Mouse (Mus musculus): ENCODE data around the gene Mrps18a. TPM values are rescaled to one million over a fixed set of nuclear protein-coding genes. Genes with fewer than 3 reads are reported as not detected.
A peak's percentile ranks its signal among the peaks of the same experiment; 100 is the strongest.

Gene Mrps18a
- polyA plus RNA-seq, 1 experiment from 2014 or later, result 103 TPM

GRCm38 (mm10) chr17:46162951-46163421 lies 52.2 kb downstream of the Mrps18a start:
- Histone ChIP-seq H3K27ac (ENCODE audit: low read length) (peak overlapping the region; percentile 74), H3K4me3 (ENCODE audit: low read depth, low read length) (peak overlapping the region; percentile 20; the same call in 1 of the 2 replicates), H3K9me3 (ENCODE audit: low read length) (no peaks in the 10 kb centered on the region), H3K27me3 (replicated peaks; ENCODE audit: insufficient read depth, low read length) (no peaks in the 10 kb centered on the region), H3K36me3 (ENCODE audit: insufficient read depth, low read length) (peaks cover 30% of the 10 kb centered on the region), H3K4me1 (ENCODE audit: insufficient read depth, low read depth, low read length) (peaks cover 3% of the 10 kb centered on the region; the same call in 1 of the 2 replicates), H3K9ac (replicated peaks; ENCODE audit: low read depth) (0 out of 2 replicates have a peak overlapping the region, but pooled peaks have one; percentile 16), H3K4me2 (replicated peaks; ENCODE audit: low read depth, low read length) (peak overlapping the region; percentile 52)
- WGBS, result 28% methylated on average over 9 of the region's 9 CpGs
- ATAC-seq, result peak; percentile 6; the same call in 1 of the 2 replicates
- TF ChIP-seq EP300 (IDR thresholded peaks at IDR 0.05) (0 out of 2 replicates have a peak, but pooled peaks have one; percentile 24), CTCF (IDR thresholded peaks at IDR 0.05) (no peak)
- peak; percentile 93 for DNase-seq (ENCODE audit: low spot score)

GRCm38 (mm10) chr17:46164301-46164700 lies 53.5 kb downstream of the Mrps18a start:
- peaks cover 30% of the 10 kb centered on the region for H3K36me3 ChIP-seq (ENCODE audit: insufficient read depth, low read length)
- ATAC-seq, result no peak
- H3K27ac ChIP-seq (ENCODE audit: low read length), result no peak overlapping the region
- WGBS, result 91% methylated on average over 8 of the region's 8 CpGs
- H3K9ac ChIP-seq (replicated peaks; ENCODE audit: low read depth), result no peak overlapping the region
- H3K27me3 ChIP-seq (replicated peaks; ENCODE audit: insufficient read depth, low read length), result no peaks in the 10 kb centered on the region
- H3K9me3 ChIP-seq (ENCODE audit: low read length), result no peaks in the 10 kb centered on the region
- H3K4me2 ChIP-seq (replicated peaks; ENCODE audit: low read depth, low read length), result no peak overlapping the region
- no peak for DNase-seq (ENCODE audit: low spot score)
- H3K4me1 ChIP-seq (ENCODE audit: insufficient read depth, low read depth, low read length), result peaks cover 3% of the 10 kb centered on the region; the same call in 1 of the 2 replicates
- no peak overlapping the region for H3K4me3 ChIP-seq (ENCODE audit: low read depth, low read length)
- TF ChIP-seq EP300 (IDR thresholded peaks at IDR 0.05), result no peak
- TF ChIP-seq CTCF (IDR thresholded peaks at IDR 0.05), result no peak

GRCm38 (mm10) chr17:46164791-46165190 lies 54.0 kb downstream of the Mrps18a start:
- H3K4me2 ChIP-seq (replicated peaks; ENCODE audit: low read depth, low read length), result no peak overlapping the region
- 92% methylated on average over 10 of the region's 10 CpGs for WGBS
- peaks cover 33% of the 10 kb centered on the region for H3K36me3 ChIP-seq (ENCODE audit: insufficient read depth, low read length)
- no peak overlapping the region for H3K4me3 ChIP-seq (ENCODE audit: low read depth, low read length)
- DNase-seq (ENCODE audit: low spot score) (no peak), ATAC-seq (no peak)
- H3K9me3 ChIP-seq (ENCODE audit: low read length), result no peaks in the 10 kb centered on the region
- H3K27me3 ChIP-seq (replicated peaks; ENCODE audit: insufficient read depth, low read length), result no peaks in the 10 kb centered on the region
- TF ChIP-seq CTCF (IDR thresholded peaks at IDR 0.05), result no peak
- TF ChIP-seq EP300 (IDR thresholded peaks at IDR 0.05), result no peak
- H3K9ac ChIP-seq (replicated peaks; ENCODE audit: low read depth), result no peak overlapping the region
- no peak overlapping the region for H3K27ac ChIP-seq (ENCODE audit: low read length)
- H3K4me1 ChIP-seq (ENCODE audit: insufficient read depth, low read depth, low read length), result peaks cover 3% of the 10 kb centered on the region; the same call in 1 of the 2 replicates

DNA sequence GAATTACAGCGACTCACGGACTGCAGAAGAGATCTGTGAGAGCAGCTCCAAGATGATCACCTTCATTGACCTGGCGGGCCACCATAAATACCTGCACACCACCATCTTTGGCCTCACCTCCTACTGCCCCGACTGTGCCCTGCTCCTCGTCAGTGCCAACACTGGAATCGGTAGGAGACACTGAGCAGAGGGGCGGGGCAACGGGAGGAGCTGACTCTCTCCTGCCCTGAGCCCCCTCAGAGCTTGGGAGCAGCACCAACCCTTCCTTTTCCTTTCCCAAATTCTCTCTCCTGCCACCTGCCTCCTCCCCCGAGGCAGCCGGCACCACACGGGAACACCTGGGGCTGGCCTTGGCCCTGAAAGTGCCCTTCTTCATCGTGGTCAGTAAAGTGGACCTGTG lies 54.7 kb downstream of the Mrps18a start:
- Histone ChIP-seq H3K27ac (ENCODE audit: low read length) (no peak overlapping the region), H3K4me1 (ENCODE audit: insufficient read depth, low read depth, low read length) (peaks cover 3% of the 10 kb centered on the region; the same call in 1 of the 2 replicates), H3K4me2 (replicated peaks; ENCODE audit: low read depth, low read length) (no peak overlapping the region), H3K36me3 (ENCODE audit: insufficient read depth, low read length) (peaks cover 33% of the 10 kb centered on the region), H3K27me3 (replicated peaks; ENCODE audit: insufficient read depth, low read length) (no peaks in the 10 kb centered on the region), H3K9ac (replicated peaks; ENCODE audit: low read depth) (no peak overlapping the region), H3K9me3 (ENCODE audit: low read length) (no peaks in the 10 kb centered on the region), H3K4me3 (ENCODE audit: low read depth, low read length) (no peak overlapping the region)
- DNase-seq (ENCODE audit: low spot score) (no peak), ATAC-seq (no peak)
- 83% methylated on average over 12 of the region's 12 CpGs for WGBS
- TF ChIP-seq CTCF (IDR thresholded peaks at IDR 0.05) (no peak), EP300 (IDR thresholded peaks at IDR 0.05) (no peak)

- H3K27me3 ChIP-seq (replicated peaks; ENCODE audit: insufficient read depth, low read length), result no peaks in the 10 kb centered on the region
- no peak overlapping the region for H3K4me2 ChIP-seq (replicated peaks; ENCODE audit: low read depth, low read length)
- H3K9me3 ChIP-seq (ENCODE audit: low read length), result no peaks in the 10 kb centered on the region
- H3K9ac ChIP-seq (replicated peaks; ENCODE audit: low read depth), result no peak overlapping the region
- 59% methylated on average over 5 of the region's 5 CpGs for WGBS
- no peak for DNase-seq (ENCODE audit: low spot score)
- H3K4me1 ChIP-seq (ENCODE audit: insufficient read depth, low read depth, low read length), result peaks cover 3% of the 10 kb centered on the region; the same call in 1 of the 2 replicates
- peaks cover 33% of the 10 kb centered on the region for H3K36me3 ChIP-seq (ENCODE audit: insufficient read depth, low read length)
- TF ChIP-seq CTCF (IDR thresholded peaks at IDR 0.05) (no peak), EP300 (IDR thresholded peaks at IDR 0.05) (no peak)
- no peak overlapping the region for H3K4me3 ChIP-seq (ENCODE audit: low read depth, low read length)
- no peak overlapping the region for H3K27ac ChIP-seq (ENCODE audit: low read length)
- no peak for ATAC-seq
These were observed 55.5 kb downstream of the Mrps18a start for GRCm38 (mm10) chr17:46166270-46166669.

DNA sequence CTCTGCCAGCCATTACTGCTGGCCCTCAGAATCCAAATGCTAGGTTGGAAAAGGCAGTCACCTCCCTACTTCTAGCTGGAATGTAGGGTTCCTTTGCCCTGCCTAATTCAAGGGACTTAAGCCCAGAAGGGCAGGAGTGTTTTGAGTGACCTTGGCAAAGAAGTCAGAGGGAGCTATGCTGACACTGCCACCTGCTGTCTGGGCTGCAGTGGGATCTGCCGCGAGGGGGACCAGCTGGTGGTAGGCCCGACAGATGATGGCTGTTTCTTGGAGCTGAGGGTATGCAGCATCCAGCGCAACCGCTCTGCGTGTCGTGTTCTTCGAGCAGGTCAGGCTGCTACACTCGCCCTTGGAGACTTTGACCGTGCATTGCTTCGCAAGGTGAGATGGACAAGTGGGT lies 56.2 kb downstream of the Mrps18a start:
- no peak for DNase-seq (ENCODE audit: low spot score)
- H3K9me3 ChIP-seq (ENCODE audit: low read length), result no peaks in the 10 kb centered on the region

More for the DNA sequence above, 56.2 kb downstream of the Mrps18a start:
- Histone ChIP-seq H3K27me3 (replicated peaks; ENCODE audit: insufficient read depth, low read length) (no peaks in the 10 kb centered on the region), H3K27ac (ENCODE audit: low read length) (no peak overlapping the region), H3K4me2 (replicated peaks; ENCODE audit: low read depth, low read length) (no peak overlapping the region), H3K4me3 (ENCODE audit: low read depth, low read length) (no peak overlapping the region), H3K9ac (replicated peaks; ENCODE audit: low read depth) (no peak overlapping the region), H3K36me3 (ENCODE audit: insufficient read depth, low read length) (peaks cover 33% of the 10 kb centered on the region), H3K4me1 (ENCODE audit: insufficient read depth, low read depth, low read length) (no peaks in the 10 kb centered on the region)
- TF ChIP-seq EP300 (IDR thresholded peaks at IDR 0.05), result no peak
- TF ChIP-seq CTCF (IDR thresholded peaks at IDR 0.05), result peak; percentile 56
- WGBS, result 82% methylated on average over 11 of the region's 11 CpGs
- ATAC-seq, result no peak

Measured in lung, postnatal 0 days (tissue).